Mouse (Mus musculus) layer of hippocampus, adult 11-12 months (tissue): ENCODE results near the gene Pdc.
"Not testable (repeated sequence)": the region's sequence is repeated elsewhere in the genome, so short reads cannot be mapped to it uniquely, and the experiment has no call there.

Experiments
- DNase-seq: peaks from one replicate; pipeline ENCODE4 v3.0.0; 2022; ENCODE audit warnings: low spot score

Gene Pdc

DNA sequence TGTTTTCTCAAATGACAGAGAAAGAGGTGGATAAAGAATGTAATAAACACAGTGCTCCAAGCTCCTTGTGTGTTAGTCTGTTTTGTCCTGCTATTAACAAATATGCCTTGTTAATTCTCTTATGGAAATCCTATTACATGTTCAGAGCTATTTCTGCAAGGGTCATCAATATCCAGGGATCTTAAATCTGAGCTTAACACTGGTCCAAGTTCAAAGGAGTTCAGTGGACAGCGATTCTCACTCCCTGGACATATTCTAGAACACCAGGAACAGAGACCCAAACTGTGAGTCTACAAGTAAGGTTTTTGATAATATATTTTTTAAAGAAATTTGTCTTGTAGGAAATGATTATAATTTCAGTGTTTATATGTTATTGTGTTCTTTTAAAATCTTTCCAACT is at the start of gene Pdc:
Gene Pdc, plus strand, starts transcription at position 213 of the 400 bp plus-strand sequence.
- DNase-seq: no peak

DNA sequence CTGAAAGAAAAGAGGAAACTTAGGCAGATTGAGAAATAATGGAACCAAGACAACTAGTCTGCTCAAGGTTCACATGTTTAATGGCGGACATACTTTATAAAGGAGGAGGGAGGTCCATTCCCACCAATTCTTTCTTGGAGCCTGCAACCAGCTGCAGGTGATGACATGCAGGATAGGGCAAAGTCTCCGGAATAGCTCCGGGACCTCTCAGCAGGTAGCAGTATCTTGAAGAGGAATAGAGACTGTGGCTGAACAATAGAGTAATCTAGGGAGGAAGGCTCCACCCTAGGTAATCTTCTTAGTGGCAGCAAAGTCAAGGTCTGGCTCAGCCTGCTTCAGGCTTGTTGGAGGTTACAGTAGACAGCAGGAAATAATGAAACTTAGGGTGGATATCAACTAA is 25.2 kb upstream of the Pdc start:
- not testable (repeated sequence) for DNase-seq

DNA sequence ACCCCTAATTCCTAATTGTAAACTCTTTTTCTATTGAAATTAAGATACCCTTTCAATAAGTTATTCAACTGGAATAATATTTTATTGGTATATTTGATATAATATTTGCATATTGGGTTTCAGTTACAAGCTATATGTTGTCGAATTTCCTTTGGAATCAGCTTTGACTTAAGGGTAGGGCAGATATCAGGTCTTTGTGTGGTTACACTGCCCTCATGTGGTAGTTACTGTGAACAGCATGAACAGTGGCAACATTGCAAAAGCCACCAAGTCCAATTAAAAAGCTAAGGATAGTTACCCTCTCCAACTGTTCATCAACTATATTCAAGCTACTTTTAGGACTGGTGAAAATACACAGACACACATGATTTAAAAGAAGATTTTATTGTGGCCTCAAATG is 11.6 kb upstream of the Pdc start:
- peak; percentile 21 for DNase-seq

DNA sequence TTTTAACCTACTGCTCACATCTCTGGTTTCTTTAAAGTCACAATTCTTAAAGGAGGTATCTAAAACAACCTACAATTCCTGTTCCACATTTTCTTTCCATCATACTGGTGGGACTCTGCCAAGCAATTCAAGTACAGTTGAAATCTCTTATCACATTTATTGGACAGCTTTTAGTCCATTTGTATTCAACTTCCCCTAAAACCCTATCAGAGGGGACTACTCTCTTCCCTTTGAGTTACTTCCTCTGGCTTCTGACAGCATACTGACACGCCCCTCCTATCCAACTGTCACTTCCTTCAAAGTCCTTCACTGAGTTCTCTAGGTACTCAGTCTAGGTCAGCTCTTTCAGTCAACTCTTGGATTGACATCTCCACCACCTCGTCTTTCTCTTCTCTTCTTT is 15.9 kb downstream of the Pdc start:
- DNase-seq: no peak

DNA sequence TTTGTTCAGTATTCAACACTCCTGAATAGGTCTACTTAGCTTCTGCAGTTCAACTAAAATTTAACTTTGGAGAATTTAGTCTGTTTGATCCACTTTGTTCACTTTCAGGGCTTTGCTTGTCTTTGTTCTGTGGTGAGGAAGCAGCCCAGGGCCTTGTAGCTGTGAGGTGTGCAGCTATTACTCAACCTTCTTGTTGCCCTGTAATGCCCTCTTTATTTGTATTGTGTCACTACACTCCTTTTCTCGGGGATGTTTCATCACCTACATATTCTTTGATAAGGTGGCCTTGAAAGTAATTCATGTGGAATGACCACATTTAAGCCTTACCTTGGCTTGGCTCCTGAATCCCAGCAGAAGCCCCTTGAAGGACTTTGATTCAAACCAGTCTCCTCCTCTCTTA is 41.6 kb downstream of the Pdc start:
- no peak for DNase-seq

DNA sequence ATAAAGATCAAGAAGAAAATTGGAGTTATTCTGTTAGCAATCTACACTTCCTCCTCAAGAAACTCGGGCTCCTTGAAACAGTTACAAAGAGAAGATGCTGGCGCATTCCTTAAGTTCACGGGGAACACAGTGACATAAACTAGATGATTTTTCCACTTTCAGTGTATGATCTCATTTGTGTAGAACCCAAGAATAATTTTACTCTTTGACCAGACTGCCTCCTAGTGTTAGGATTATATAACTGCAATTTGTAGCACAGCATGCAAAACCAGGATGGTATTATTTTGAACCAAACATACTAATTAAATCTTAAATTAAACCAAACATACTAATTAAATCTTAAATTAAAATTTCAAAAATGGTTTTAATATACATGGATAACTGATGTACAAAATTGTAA is 53.7 kb downstream of the Pdc start:
- DNase-seq: no peak

DNA sequence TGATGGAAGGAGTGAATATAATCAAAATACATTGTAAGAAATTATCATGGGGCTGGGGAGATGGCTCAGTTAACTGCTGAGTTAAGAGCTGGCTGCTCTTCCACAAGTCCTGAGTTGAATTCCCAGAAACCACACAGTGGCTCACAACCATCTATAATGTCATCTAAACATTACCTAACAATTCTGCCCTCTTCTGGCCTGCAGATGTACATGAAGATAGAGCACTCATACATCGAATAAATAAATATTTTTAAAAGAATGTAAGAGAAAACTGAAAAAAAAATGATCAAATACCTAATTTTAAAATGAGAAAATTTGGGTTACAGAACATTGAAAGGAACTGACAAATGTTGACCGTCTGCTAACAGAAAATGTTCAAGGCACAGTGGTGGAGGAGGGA is 55.0 kb downstream of the Pdc start:
- no peak for DNase-seq
